Mouse (Mus musculus): ENCODE data around the gene Fam216a. TPM values are rescaled to one million over a fixed set of nuclear protein-coding genes. Genes with fewer than 3 reads are reported as not detected.

The Fam216a gene
- polyA plus RNA-seq, 1 experiment from 2014 or later: 15.9 TPM

- H3K9me3 ChIP-seq (ENCODE audit: control insufficient read depth): no peaks in the 10 kb centered on the region
- 65% methylated on average over 5 of the region's 5 CpGs for WGBS
- H3K27ac ChIP-seq (ENCODE audit: low read depth, low read length): no peak overlapping the region; the same call in 1 of the 2 replicates
- peaks cover 6% of the 10 kb centered on the region; the same call in 1 of the 2 replicates for H3K36me3 ChIP-seq (ENCODE audit: control insufficient read depth, insufficient read depth)
- no peaks in the 10 kb centered on the region for H3K27me3 ChIP-seq (replicated peaks; ENCODE audit: control insufficient read depth, insufficient read depth, low read length)
- TF ChIP-seq CTCF (IDR thresholded peaks at IDR 0.05; ENCODE audit: low read depth): no peak
- H3K4me2 ChIP-seq (replicated peaks; ENCODE audit: low read depth): no peak overlapping the region
- no peaks in the 10 kb centered on the region for H3K4me1 ChIP-seq (replicated peaks; ENCODE audit: control insufficient read depth, insufficient read depth, low read length)
- H3K9ac ChIP-seq (ENCODE audit: low read depth, low read length): no peak overlapping the region
- ATAC-seq: no peak
- no peak overlapping the region for H3K4me3 ChIP-seq (ENCODE audit: low read depth, low read length)
Measured at GRCm38 (mm10) chr5:122411892-122412291, 39.7 kb upstream of the Fam216a start.

DNA sequence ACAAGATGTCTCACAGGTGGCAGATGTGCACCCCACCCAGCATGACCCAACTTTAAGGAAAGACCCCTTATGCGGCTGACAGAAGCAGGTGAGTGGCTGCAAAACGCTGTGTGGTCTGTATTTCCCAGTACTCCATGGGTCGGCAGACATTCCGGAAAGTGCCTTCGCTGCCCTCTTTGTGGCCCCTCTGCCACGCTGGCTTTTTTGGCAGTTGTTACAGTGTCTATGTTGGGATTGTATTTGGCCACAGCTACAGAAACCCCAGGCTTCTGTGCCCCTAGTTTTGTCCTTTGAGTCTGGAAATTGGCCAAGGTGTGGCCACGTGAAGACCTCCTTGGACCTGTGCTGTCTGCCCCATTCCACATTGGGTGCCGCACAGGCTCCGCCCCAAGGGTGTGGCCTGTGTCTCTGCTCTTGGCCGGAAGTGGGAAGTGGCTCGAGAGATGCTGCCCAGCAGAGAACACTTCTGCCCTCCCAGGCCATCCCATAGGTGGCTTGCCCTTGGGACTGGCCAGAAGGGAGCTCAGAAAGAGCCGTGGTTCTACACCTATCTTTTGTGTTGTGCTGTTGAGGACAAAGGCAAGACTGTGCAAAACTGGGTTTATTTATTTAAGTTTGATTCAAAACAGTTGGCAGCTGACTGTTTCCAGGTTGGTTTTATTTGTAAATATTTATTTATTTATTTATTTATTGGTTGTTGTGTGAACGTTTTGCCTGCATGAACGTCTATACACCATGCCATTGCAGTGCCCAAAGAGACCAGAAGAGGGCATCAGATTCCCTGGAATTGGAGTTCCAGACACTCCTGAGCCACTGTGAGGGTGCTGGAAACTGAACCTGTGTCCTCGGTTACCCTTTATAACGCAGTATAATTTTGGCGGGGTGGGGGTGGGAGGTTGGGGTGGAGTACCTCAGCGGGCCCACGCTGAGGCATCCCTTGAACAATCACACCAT lies 37.8 kb upstream of the Fam216a start:
- no peak overlapping the region for H3K4me2 ChIP-seq (replicated peaks; ENCODE audit: low read depth)
- 88% methylated on average over 19 of the region's 19 CpGs for WGBS
- no peaks in the 10 kb centered on the region for H3K4me1 ChIP-seq (replicated peaks; ENCODE audit: control insufficient read depth, insufficient read depth, low read length)
- no peaks in the 10 kb centered on the region for H3K9me3 ChIP-seq (ENCODE audit: control insufficient read depth)
- H3K9ac ChIP-seq (ENCODE audit: low read depth, low read length): no peak overlapping the region
- no peaks in the 10 kb centered on the region for H3K27me3 ChIP-seq (replicated peaks; ENCODE audit: control insufficient read depth, insufficient read depth, low read length)
- H3K27ac ChIP-seq (ENCODE audit: low read depth, low read length): no peak overlapping the region
- peaks cover 23% of the 10 kb centered on the region for H3K36me3 ChIP-seq (ENCODE audit: control insufficient read depth, insufficient read depth)
- no peak overlapping the region for H3K4me3 ChIP-seq (ENCODE audit: low read depth, low read length)
- no peak for ATAC-seq
- peak; percentile 36 for TF ChIP-seq CTCF (IDR thresholded peaks at IDR 0.05; ENCODE audit: low read depth)

GRCm38 (mm10) chr5:122405537-122405936 lies 33.4 kb upstream of the Fam216a start:
- no peak overlapping the region for H3K4me3 ChIP-seq (ENCODE audit: low read depth, low read length)
- no peak overlapping the region for H3K9ac ChIP-seq (ENCODE audit: low read depth, low read length)
- no peaks in the 10 kb centered on the region for H3K4me1 ChIP-seq (replicated peaks; ENCODE audit: control insufficient read depth, insufficient read depth, low read length)
- H3K27me3 ChIP-seq (replicated peaks; ENCODE audit: control insufficient read depth, insufficient read depth, low read length): no peaks in the 10 kb centered on the region
- H3K27ac ChIP-seq (ENCODE audit: low read depth, low read length): no peak overlapping the region
- no peak for TF ChIP-seq CTCF (IDR thresholded peaks at IDR 0.05; ENCODE audit: low read depth)
- H3K9me3 ChIP-seq (ENCODE audit: control insufficient read depth): no peaks in the 10 kb centered on the region
- ATAC-seq: no peak
- WGBS: 90% methylated on average over 10 of the region's 10 CpGs
- H3K4me2 ChIP-seq (replicated peaks; ENCODE audit: low read depth): no peak overlapping the region
- H3K36me3 ChIP-seq (ENCODE audit: control insufficient read depth, insufficient read depth): peaks cover 57% of the 10 kb centered on the region

GRCm38 (mm10) chr5:122403362-122403761 lies 31.2 kb upstream of the Fam216a start:
- no peak overlapping the region for H3K9ac ChIP-seq (ENCODE audit: low read depth, low read length)
- no peaks in the 10 kb centered on the region for H3K4me1 ChIP-seq (replicated peaks; ENCODE audit: control insufficient read depth, insufficient read depth, low read length)
- no peak overlapping the region for H3K4me2 ChIP-seq (replicated peaks; ENCODE audit: low read depth)
- H3K36me3 ChIP-seq (ENCODE audit: control insufficient read depth, insufficient read depth): peaks cover 70% of the 10 kb centered on the region
- WGBS: 91% methylated on average over 12 of the region's 12 CpGs
- H3K27me3 ChIP-seq (replicated peaks; ENCODE audit: control insufficient read depth, insufficient read depth, low read length): no peaks in the 10 kb centered on the region
- no peak overlapping the region for H3K4me3 ChIP-seq (ENCODE audit: low read depth, low read length)
- no peak for TF ChIP-seq CTCF (IDR thresholded peaks at IDR 0.05; ENCODE audit: low read depth)
- no peaks in the 10 kb centered on the region for H3K9me3 ChIP-seq (ENCODE audit: control insufficient read depth)
- no peak overlapping the region for H3K27ac ChIP-seq (ENCODE audit: low read depth, low read length)
- ATAC-seq: no peak

DNA sequence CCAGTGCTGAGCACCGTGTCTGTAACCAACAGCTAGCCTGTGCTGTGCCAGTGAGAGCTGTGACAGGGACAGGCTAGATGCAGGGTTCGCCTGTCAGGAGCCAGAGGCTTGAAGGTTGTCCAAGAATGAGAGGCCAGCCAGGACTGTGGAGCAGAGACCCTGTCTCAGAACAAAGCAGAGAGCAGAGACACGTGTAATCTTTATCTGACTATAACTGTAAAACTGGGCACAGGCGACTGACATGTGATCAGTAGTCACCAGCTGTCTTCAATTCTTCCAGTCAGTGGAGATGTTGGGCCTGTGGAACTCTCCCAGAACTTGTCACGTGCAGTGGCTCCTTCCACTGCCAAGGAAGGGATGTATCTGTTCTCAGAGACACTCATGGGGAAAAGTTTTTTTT lies 30.6 kb upstream of the Fam216a start:
- 84% methylated on average over 5 of the region's 5 CpGs for WGBS
- no peak for TF ChIP-seq CTCF (IDR thresholded peaks at IDR 0.05; ENCODE audit: low read depth)
- Histone ChIP-seq H3K27me3 (replicated peaks; ENCODE audit: control insufficient read depth, insufficient read depth, low read length) (no peaks in the 10 kb centered on the region), H3K9ac (ENCODE audit: low read depth, low read length) (no peak overlapping the region), H3K36me3 (ENCODE audit: control insufficient read depth, insufficient read depth) (peaks cover 76% of the 10 kb centered on the region), H3K4me3 (ENCODE audit: low read depth, low read length) (no peak overlapping the region), H3K27ac (ENCODE audit: low read depth, low read length) (peak overlapping the region; percentile 7; the same call in 1 of the 2 replicates), H3K9me3 (ENCODE audit: control insufficient read depth) (no peaks in the 10 kb centered on the region), H3K4me2 (replicated peaks; ENCODE audit: low read depth) (no peak overlapping the region), H3K4me1 (replicated peaks; ENCODE audit: control insufficient read depth, insufficient read depth, low read length) (no peaks in the 10 kb centered on the region)
- no peak for ATAC-seq

DNA sequence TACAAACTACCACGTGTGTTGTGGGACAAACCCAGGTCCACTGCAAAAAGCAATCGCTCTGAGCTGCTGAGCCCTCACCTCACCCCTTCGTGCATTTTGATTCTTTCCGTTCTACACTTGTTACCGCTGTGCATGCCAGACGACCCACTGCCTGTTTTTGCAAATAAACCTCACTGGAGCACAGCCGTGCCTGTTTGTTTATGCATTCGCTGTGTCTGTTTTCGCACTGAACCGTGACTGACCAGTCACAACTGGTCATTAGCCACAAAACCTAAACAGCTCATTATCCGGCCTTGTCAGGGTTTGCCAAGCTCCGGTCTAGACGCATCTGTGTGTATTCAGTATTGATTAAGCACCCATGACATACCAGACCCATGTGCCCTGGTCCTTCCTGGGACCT lies 30.0 kb upstream of the Fam216a start:
- Histone ChIP-seq H3K4me3 (ENCODE audit: low read depth, low read length) (no peak overlapping the region), H3K27ac (ENCODE audit: low read depth, low read length) (0 out of 2 replicates have a peak overlapping the region, but pooled peaks have one; percentile 7), H3K36me3 (ENCODE audit: control insufficient read depth, insufficient read depth) (peaks cover 82% of the 10 kb centered on the region), H3K9ac (ENCODE audit: low read depth, low read length) (no peak overlapping the region), H3K27me3 (replicated peaks; ENCODE audit: control insufficient read depth, insufficient read depth, low read length) (no peaks in the 10 kb centered on the region), H3K9me3 (ENCODE audit: control insufficient read depth) (no peaks in the 10 kb centered on the region), H3K4me1 (replicated peaks; ENCODE audit: control insufficient read depth, insufficient read depth, low read length) (no peaks in the 10 kb centered on the region), H3K4me2 (replicated peaks; ENCODE audit: low read depth) (no peak overlapping the region)
- no peak for TF ChIP-seq CTCF (IDR thresholded peaks at IDR 0.05; ENCODE audit: low read depth)
- WGBS: 78% methylated on average over 13 of the region's 13 CpGs
- ATAC-seq: no peak

Measured in intestine, postnatal 0 days (tissue).